Mouse (Mus musculus) forebrain, postnatal 0 days (tissue): ENCODE results near the gene Uhrf1bp1l. TPM values are rescaled to one million over a fixed set of nuclear protein-coding genes. Genes with fewer than 3 reads are reported as not detected.
A peak's percentile ranks its signal among the peaks of the same experiment; 100 is the strongest.

Experiments used
- ATAC-seq: fragments of 200-750 bp; cut with Nextera tagmentation; 2 replicates; pipeline ENCODE4 v1.8.0; 2017; ENCODE audit warnings: mild to moderate bottlenecking, moderate library complexity
- DNase-seq: peaks from one replicate; pipeline ENCODE4 v3.0.0-alpha.2; 2015
- H3K27ac ChIP-seq: fragments of 300-500 bp; sonication (generic); 2 replicates; pipeline ENCODE4 v1.5.1; 2014; ENCODE audit warnings: low read depth, mild to moderate bottlenecking, antibody characterized with exemption, low read length, moderate library complexity, mixed read lengths
- H3K27me3 ChIP-seq: fragments of 300-500 bp; sonication (generic); 2 replicates; pipeline ENCODE4 v1.6.1; 2014; ENCODE audit warnings: mild to moderate bottlenecking, low read length, mixed read lengths; ENCODE audit not compliant: insufficient read depth
- H3K36me3 ChIP-seq: fragments of 300-500 bp; sonication (generic); 2 replicates; pipeline ENCODE4 v1.6.1; 2014; ENCODE audit warnings: mild to moderate bottlenecking, moderate library complexity; ENCODE audit not compliant: insufficient read depth
- H3K4me1 ChIP-seq: fragments of 300-500 bp; sonication (generic); 2 replicates; pipeline ENCODE4 v1.6.1; 2014; ENCODE audit warnings: antibody characterized with exemption; ENCODE audit not compliant: insufficient read depth
- H3K4me2 ChIP-seq: fragments of 300-500 bp; sonication (generic); 2 replicates; pipeline ENCODE4 v1.6.1; 2014; ENCODE audit warnings: low read depth, mild to moderate bottlenecking, moderate library complexity
- H3K4me3 ChIP-seq: fragments of 300-500 bp; sonication (generic); 2 replicates; pipeline ENCODE4 v1.5.1; 2014; ENCODE audit warnings: low read depth, low read length, mixed read lengths
- H3K9ac ChIP-seq: fragments of 300-500 bp; sonication (generic); 2 replicates; pipeline ENCODE4 v1.6.1; 2014; ENCODE audit warnings: mild to moderate bottlenecking
- H3K9me3 ChIP-seq: fragments of 300-500 bp; sonication (generic); 2 replicates; pipeline ENCODE4 v1.6.1; 2016; ENCODE audit warnings: low read length
- CTCF ChIP-seq: sonication (generic); IDR thresholded peaks from 2 replicates; pipeline ENCODE4 v1.5.1; 2016; ENCODE audit warnings: antibody characterized with exemption, control low read depth, low read depth
- WGBS: fragments of 180-500 bp; shearing (Covaris S2); extraction: QIAGEN DNeasy Blood & Tissue Kit; methylation state at CpG from one replicate; pipeline ENCODE4 v1.1.7; 2014; 5-methylcytosine and 5-hydroxymethylcytosine counted together
- polyA plus RNA-seq: library from polyadenylated mRNA; unstranded; fragments of >200 nt; fragmentation: Nextera tagmentation; extraction: Ambion mirVana; gene quantifications from 2 replicates; pipeline ENCODE4 v1.2.1, GENCODE M21; 2015
- total RNA-seq: library from RNA; depleted of rRNA; stranded (reverse); fragments of >200 nt; gene quantifications from 2 replicates; pipeline ENCODE4 v1.2.3, GENCODE M21; 2014

Uhrf1bp1l gene
- total and polyA plus RNA-seq, 2 experiments from 2014 or later: 30.2 to 39.4 TPM

DNA sequence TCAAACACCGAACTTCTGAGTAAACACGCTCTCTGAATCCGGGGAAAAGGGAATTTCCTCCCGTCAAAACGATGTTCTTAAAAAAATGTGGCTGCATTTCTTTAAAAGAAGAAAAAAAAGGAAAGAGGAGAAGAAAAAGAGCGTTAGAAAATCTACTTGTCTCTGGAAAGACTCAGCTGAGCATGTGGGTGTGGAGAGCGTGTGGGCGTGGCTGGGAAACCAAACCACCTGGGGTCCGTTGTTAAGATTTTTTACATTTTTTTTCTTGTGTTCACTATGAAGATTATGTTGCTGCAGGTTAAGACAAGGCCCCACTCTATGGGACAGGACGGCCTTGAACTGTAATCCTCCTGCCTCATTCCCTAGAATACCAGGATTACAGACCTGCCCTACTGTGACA is 29.9 kb upstream of the Uhrf1bp1l start:
- WGBS: 89% methylated on average over 10 of the region's 10 CpGs
- no peak for DNase-seq
- Histone ChIP-seq H3K9me3 (no peaks in the 10 kb centered on the region), H3K27me3 (no peaks in the 10 kb centered on the region), H3K9ac (no peak overlapping the region), H3K27ac (no peak overlapping the region), H3K4me2 (no peak overlapping the region), H3K4me1 (no peaks in the 10 kb centered on the region), H3K4me3 (no peak overlapping the region), H3K36me3 (peaks cover 46% of the 10 kb centered on the region)
- TF ChIP-seq CTCF: no peak
- no peak for ATAC-seq

DNA sequence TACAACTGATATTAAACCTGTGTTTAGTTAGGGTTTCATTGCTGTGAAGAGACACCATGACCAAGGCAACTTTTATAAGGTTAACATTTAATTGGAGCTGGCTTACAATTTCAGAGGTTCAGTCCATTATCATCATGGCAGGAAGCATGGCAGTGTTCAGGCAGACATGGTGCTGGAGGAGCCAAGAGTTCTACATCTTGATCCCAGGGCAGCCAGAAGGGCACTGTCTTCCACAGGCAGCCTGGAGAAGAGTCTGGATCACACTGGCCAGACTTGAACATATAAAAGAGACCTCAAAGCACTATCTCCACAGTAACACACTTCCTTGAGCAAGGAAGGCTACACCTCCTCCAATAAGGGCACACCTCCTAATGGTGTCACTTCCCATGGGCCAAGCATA is 24.5 kb upstream of the Uhrf1bp1l start:
- no peak for ATAC-seq

DNA sequence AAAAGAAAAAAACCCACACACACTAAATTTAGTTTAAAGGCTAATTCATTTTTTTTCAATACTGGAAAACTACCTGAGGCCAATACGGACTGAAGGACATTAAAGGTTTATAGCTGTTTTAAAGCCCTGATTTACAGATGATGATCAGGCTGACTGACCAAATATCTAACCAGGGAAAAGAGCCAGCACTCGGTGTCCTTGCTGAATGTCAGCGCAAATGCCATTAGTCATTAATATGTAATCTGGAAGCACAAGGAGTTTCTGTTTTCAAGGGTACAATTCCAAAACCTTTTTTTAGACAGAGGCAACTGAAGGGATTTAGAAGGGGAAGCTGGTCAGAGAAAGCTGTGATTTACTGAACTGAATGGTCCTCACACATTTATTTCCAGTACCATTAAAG is 24.0 kb upstream of the Uhrf1bp1l start:
- no peak overlapping the region for H3K27ac ChIP-seq
- no peak overlapping the region for H3K4me3 ChIP-seq
- no peaks in the 10 kb centered on the region for H3K4me1 ChIP-seq
- H3K9me3 ChIP-seq: no peaks in the 10 kb centered on the region
- H3K27me3 ChIP-seq: no peaks in the 10 kb centered on the region
- peaks cover 31% of the 10 kb centered on the region for H3K36me3 ChIP-seq
- H3K9ac ChIP-seq: no peak overlapping the region
- ATAC-seq (no peak), DNase-seq (no peak)
- no peak overlapping the region for H3K4me2 ChIP-seq
- WGBS: 96% methylated on average over 3 of the region's 3 CpGs
- no peak for TF ChIP-seq CTCF

More for the DNA sequence above, 24.5 kb upstream of the Uhrf1bp1l start:
- H3K27me3 ChIP-seq: no peaks in the 10 kb centered on the region
- peaks cover 33% of the 10 kb centered on the region for H3K36me3 ChIP-seq
- no peak overlapping the region for H3K4me2 ChIP-seq
- H3K4me3 ChIP-seq: no peak overlapping the region
- no peak for DNase-seq
- H3K9me3 ChIP-seq: no peaks in the 10 kb centered on the region
- no peak overlapping the region for H3K9ac ChIP-seq
- H3K27ac ChIP-seq: no peak overlapping the region
- no peak for TF ChIP-seq CTCF
- no peaks in the 10 kb centered on the region for H3K4me1 ChIP-seq

DNA sequence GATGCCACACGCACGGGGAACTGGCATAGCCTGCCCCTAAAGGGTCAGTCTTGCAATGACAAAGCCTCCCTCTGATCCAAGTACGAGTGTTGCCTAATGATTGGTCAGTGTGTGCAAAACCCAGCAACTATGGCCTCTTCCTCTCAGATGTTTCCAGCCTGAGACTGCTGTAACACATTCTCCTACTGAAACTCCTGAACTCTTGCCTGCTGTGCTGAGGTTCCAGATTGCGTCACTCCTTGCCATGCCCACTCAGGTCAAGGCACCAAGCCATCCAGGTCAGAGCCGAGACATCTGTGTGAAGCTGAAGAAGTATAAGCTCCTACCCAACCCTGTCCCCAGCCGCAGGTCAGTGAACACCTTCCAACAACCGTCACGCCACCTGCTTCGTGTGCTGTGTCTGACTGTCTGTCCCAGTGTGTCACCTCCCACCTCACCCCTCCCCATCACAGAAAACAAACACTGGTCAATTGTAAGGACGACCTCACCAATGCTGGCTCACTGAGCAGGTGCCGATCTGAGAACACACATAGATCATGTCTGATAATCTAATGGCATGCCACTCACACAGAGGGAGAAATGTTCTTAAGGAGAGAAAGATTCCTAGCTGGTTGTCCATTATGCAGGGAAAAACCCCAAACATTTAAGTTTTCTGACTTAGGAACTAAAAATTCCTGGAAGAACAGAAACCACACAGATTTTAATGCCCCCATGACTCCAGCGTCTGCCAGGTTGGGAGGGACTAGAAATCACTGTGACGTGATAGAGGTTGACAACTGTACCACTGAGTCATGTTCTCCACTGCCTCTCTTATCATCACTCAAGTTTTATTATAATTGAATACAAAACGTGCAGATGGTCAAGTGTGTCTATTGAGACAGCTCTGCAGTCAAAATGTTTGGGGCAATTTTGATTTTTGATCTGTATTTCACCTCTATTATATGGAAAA is 22.3 kb upstream of the Uhrf1bp1l start:
- no peak for TF ChIP-seq CTCF

DNA sequence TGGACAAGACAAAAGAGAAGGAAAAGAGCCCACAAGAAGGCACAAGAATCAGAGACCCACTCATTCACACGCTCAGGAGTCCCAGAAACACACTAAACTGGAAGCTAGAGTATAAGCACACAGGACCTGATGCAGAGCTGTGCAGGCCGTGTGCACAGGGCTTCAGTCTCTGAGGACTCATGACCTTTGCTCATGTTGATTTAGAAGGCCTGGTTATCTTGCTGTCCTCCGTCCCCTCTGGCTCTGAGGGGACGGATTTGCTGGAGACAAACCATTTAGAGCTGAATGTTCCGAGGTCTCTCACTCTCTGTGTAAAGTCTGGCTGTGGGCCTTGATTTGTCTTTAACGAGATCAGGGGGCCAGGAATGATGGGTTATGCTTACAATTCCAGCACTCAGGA is 14.4 kb upstream of the Uhrf1bp1l start:
- ATAC-seq: no peak
- H3K36me3 ChIP-seq: peaks cover 13% of the 10 kb centered on the region

More for the DNA sequence above, 22.3 kb upstream of the Uhrf1bp1l start:
- Histone ChIP-seq H3K4me3 (no peak overlapping the region), H3K27ac (no peak overlapping the region), H3K4me2 (no peak overlapping the region), H3K9me3 (no peaks in the 10 kb centered on the region), H3K9ac (no peak overlapping the region), H3K27me3 (no peaks in the 10 kb centered on the region), H3K4me1 (no peaks in the 10 kb centered on the region), H3K36me3 (peaks cover 33% of the 10 kb centered on the region)
- 93% methylated on average over 14 of the region's 14 CpGs for WGBS
- no peak for DNase-seq
- no peak for ATAC-seq

DNA sequence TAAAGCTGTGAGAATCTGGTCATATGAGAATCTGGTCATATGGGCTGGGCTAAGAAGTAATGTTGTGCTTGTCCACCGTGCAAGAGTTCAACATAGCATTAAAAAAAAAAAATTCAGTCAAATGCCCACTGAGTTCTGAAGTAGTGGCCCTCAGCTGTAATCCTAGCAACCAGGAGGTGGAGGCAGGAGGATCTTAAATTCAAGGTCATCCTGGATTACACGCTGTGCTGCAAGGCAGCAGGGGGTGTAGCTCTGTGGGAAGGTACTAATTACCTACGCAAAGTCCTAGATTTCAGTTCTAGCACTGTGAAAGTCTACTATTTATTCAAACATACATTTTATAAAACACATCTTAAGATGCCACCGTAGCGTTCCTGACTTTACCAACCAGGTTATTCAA is 13.4 kb upstream of the Uhrf1bp1l start:
- Histone ChIP-seq H3K4me2 (peak overlapping the region; percentile 45), H3K9me3 (no peaks in the 10 kb centered on the region), H3K4me1 (0 out of 2 replicates have a peak, but pooled peaks cover 10% of the 10 kb centered on the region), H3K9ac (peak overlapping the region; percentile 58), H3K27me3 (no peaks in the 10 kb centered on the region), H3K4me3 (peak overlapping the region; percentile 60), H3K36me3 (peaks cover 7% of the 10 kb centered on the region), H3K27ac (peak overlapping the region; percentile 76; the same call in 1 of the 2 replicates)
- no peak for TF ChIP-seq CTCF
- peak; percentile 5 for DNase-seq
- no peak for ATAC-seq
- 8% methylated on average over 5 of the region's 5 CpGs for WGBS

More for the DNA sequence above, 14.4 kb upstream of the Uhrf1bp1l start:
- Histone ChIP-seq H3K4me3 (no peak overlapping the region), H3K4me2 (no peak overlapping the region), H3K4me1 (0 out of 2 replicates have a peak, but pooled peaks cover 10% of the 10 kb centered on the region), H3K27ac (no peak overlapping the region), H3K27me3 (no peaks in the 10 kb centered on the region), H3K9ac (no peak overlapping the region), H3K9me3 (no peaks in the 10 kb centered on the region)
- 84% methylated on average over 6 of the region's 6 CpGs for WGBS
- TF ChIP-seq CTCF: no peak
- no peak for DNase-seq
